In the genomic region with DNA sequence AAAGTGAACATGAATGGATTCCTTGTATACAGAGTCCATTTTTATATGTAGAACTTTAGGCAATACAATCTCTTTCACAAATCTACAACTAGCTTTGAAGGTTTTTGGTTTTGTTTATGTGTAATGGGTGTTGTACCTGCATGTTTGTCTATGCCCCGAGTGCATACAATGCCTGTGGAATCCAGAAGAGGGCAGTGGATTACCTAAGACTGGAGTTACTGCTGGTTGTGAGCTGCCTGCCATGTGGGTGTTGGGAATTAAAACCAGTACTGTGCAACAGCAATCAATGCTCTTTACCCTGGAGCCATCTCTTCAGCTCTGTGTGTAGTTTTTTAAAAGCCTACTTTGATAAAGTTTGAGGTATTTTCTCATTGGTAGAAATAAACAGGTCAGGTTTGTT, we compare ENCODE assay signal across 31 mouse cellular contexts. TPM values are rescaled to one million over a fixed set of nuclear protein-coding genes. Genes with fewer than 3 reads are reported as not detected.
DNase-seq lines count a peak whose midpoint lies in the region; ATAC-seq and TF ChIP-seq lines count a peak whose summit lies in the region.
"Had no signal": no experiment of that assay in that cellular context is flagged by ENCODE, and none has a peak within 500 bp of the region (broad histone marks: within the 10 kb centered on the region; RNA-seq: fewer than 3 reads in every experiment).

No protein-coding gene starts in this region.

- no peak overlapping the region for H3K27ac ChIP-seq in midbrain, postnatal 0 days (ENCODE audit: low read depth, low read length)
- H3K27ac ChIP-seq in midbrain, embryonic 15.5 days, result no peak overlapping the region
- H3K27ac ChIP-seq: gastrocnemius, adult 2 months; heart, embryonic 13.5 days; hindbrain, embryonic 14.5 days had no signal

- H3K4me1 ChIP-seq in midbrain, postnatal 0 days (ENCODE audit: insufficient read depth, low read length), result no peaks in the 10 kb centered on the region
- H3K4me1 ChIP-seq in midbrain, embryonic 15.5 days, result no peaks in the 10 kb centered on the region
- no peaks in the 10 kb centered on the region for H3K4me1 ChIP-seq in E14TG2a.4 (replicated peaks; ENCODE audit: low read depth, low read length)
- H3K4me1 ChIP-seq: heart, embryonic 13.5 days; megakaryocyte, embryonic 14.5 days had no signal

- TF ChIP-seq CTCF in midbrain, postnatal 0 days (IDR thresholded peaks at IDR 0.05), result 0 out of 2 replicates have a peak, but pooled peaks have one; percentile 2
- TF ChIP-seq CTCF in E14TG2a.4 (conservative IDR thresholded peaks at IDR 0.05; ENCODE audit: low read length), result peak; percentile 46

- no peak overlapping the region for H3K4me2 ChIP-seq in midbrain, postnatal 0 days (ENCODE audit: low read depth, low read length, poor library complexity, severe bottlenecking)
- H3K4me2 ChIP-seq in midbrain, embryonic 15.5 days, result no peak overlapping the region
- H3K4me2 ChIP-seq: heart, embryonic 13.5 days; hindbrain, embryonic 14.5 days had no signal

- ATAC-seq in midbrain, postnatal 0 days (ENCODE audit: low FRiP score), result no peak
- no peak for ATAC-seq in midbrain, embryonic 15.5 days (replicated peaks)
- no peak for ATAC-seq in megakaryocyte-erythroid progenitor cell, adult 5-6 weeks (replicated peaks; ENCODE audit: low FRiP score, low TSS enrichment, poor library complexity, severe bottlenecking)
- ATAC-seq: CD4-positive, CD25-positive, alpha-beta regulatory T cell, adult 4 months; liver, postnatal 0 days; Patski had no signal

- no peaks in the 10 kb centered on the region for H3K27me3 ChIP-seq in midbrain, postnatal 0 days (ENCODE audit: insufficient read depth, low read length)
- H3K27me3 ChIP-seq in midbrain, embryonic 15.5 days (replicated peaks), result no peaks in the 10 kb centered on the region
- no peaks in the 10 kb centered on the region for H3K27me3 ChIP-seq in E14TG2a.4 (ENCODE audit: insufficient read depth, low read length)
- H3K27me3 ChIP-seq: heart, embryonic 13.5 days; megakaryocyte, embryonic 14.5 days; Patski had no signal

- peaks cover 23% of the 10 kb centered on the region for H3K9me3 ChIP-seq in midbrain, postnatal 0 days (ENCODE audit: low read length)
- H3K9me3 ChIP-seq in midbrain, embryonic 15.5 days, result peaks cover 43% of the 10 kb centered on the region
- H3K9me3 ChIP-seq in E14TG2a.4 (ENCODE audit: low read length), result no peaks in the 10 kb centered on the region

- no peak overlapping the region for H3K9ac ChIP-seq in midbrain, postnatal 0 days (replicated peaks; ENCODE audit: low read length, poor library complexity, severe bottlenecking)
- no peak overlapping the region for H3K9ac ChIP-seq in midbrain, embryonic 15.5 days
- H3K9ac ChIP-seq: heart, embryonic 13.5 days; hindbrain, embryonic 14.5 days; liver, postnatal 0 days had no signal

- H3K36me3 ChIP-seq in midbrain, postnatal 0 days (ENCODE audit: insufficient read depth, low read length), result peaks cover 91% of the 10 kb centered on the region
- peaks cover 98% of the 10 kb centered on the region for H3K36me3 ChIP-seq in midbrain, embryonic 15.5 days (replicated peaks)
- H3K36me3 ChIP-seq in E14TG2a.4 (ENCODE audit: insufficient read depth, low read length), result peaks cover 56% of the 10 kb centered on the region

- no peak overlapping the region for H3K4me3 ChIP-seq in midbrain, postnatal 0 days (ENCODE audit: low read depth, low read length)
- H3K4me3 ChIP-seq in midbrain, embryonic 15.5 days, result no peak overlapping the region
- H3K4me3 ChIP-seq in E14TG2a.4 (replicated peaks; ENCODE audit: low read length), result no peak overlapping the region
- H3K4me3 ChIP-seq: gastrocnemius, adult 2 months; heart, embryonic 13.5 days; megakaryocyte, embryonic 14.5 days had no signal

- 100% methylated on average over 1 of the region's 1 CpGs for WGBS in midbrain, postnatal 0 days
- WGBS in midbrain, embryonic 15.5 days, result 90% methylated on average over 1 of the region's 1 CpGs

- no peak for DNase-seq in midbrain, postnatal 0 days (ENCODE audit: low spot score)
- DNase-seq in R1 (ENCODE audit: low read depth, low spot score), result peak; percentile 53
- peak; percentile 9 for DNase-seq in induced T-regulatory cell, adult 2 months (ENCODE audit: low read depth)
- DNase-seq in urinary bladder, adult 2 months (ENCODE audit: low spot score), result no peak
- DNase-seq in cerebellum, postnatal 10 days, result no peak
- DNase-seq: cerebellum, postnatal 14 days; embryo, embryonic 11 days; gastrocnemius, adult 2 months; heart, adult 18-20 months; kidney, adult 11 months; left cerebral cortex, postnatal 4 days; liver; liver, postnatal 0 days; lung, postnatal 10 days; right cerebral cortex, postnatal 4 days; thymus, postnatal 36 days had no signal

RNA-seq across cellular contexts. Expression of gene Zfp606, which starts 7.9 kb away (rescaled TPM):
- 27.1 and 33.8 TPM in 2 replicates for total RNA-seq in midbrain, postnatal 0 days (2014; rRNA removed)
- 21.8 and 23.3 TPM in 2 replicates for polyA plus RNA-seq in midbrain, postnatal 0 days (2015; fragmentation: Nextera tagmentation; extraction: Ambion mirVana)
- 45.6 and 48.4 TPM in 2 replicates for polyA plus RNA-seq in midbrain, embryonic 15.5 days (2015; fragmentation: Nextera tagmentation; extraction: Ambion mirVana)
- total RNA-seq in megakaryocyte-erythroid progenitor cell, adult 5-6 weeks (2014; fragmentation: Nextera tagmentation), result 4.5 and 4.7 TPM in 2 replicates
- 8.9 and 10.1 TPM in 2 replicates for total RNA-seq in megakaryocyte-erythroid progenitor cell, adult 5-6 weeks (2017)
- polyA plus RNA-seq in urinary bladder, adult 2 months (2012; rRNA removed), result 7.1 and 8.2 TPM in 2 replicates

RNA-seq across cellular contexts. Expression of gene 2900092C05Rik, which starts 26.4 kb away (rescaled TPM):
- not detected in 2 replicates for total RNA-seq in midbrain, postnatal 0 days (2014; rRNA removed)
- not detected in 2 replicates for polyA plus RNA-seq in midbrain, postnatal 0 days (2015; fragmentation: Nextera tagmentation; extraction: Ambion mirVana)
- not detected in 2 replicates for polyA plus RNA-seq in midbrain, embryonic 15.5 days (2015; fragmentation: Nextera tagmentation; extraction: Ambion mirVana)
- total RNA-seq in megakaryocyte-erythroid progenitor cell, adult 5-6 weeks (2014; fragmentation: Nextera tagmentation), result not detected in 2 replicates
- total RNA-seq in megakaryocyte-erythroid progenitor cell, adult 5-6 weeks (2017), result not detected in 2 replicates
- polyA plus RNA-seq in urinary bladder, adult 2 months (2012; rRNA removed), result not detected in 2 replicates
- total RNA-seq: adrenal gland, postnatal 4 days; gastrocnemius, adult 2 months; heart, adult 18-20 months; heart, postnatal 25 days; layer of hippocampus, adult 18-20 months; left cerebral cortex, postnatal 4 days; monocyte, adult 5-6 weeks had no signal
- polyA plus RNA-seq: CD4-positive, CD25-positive, alpha-beta regulatory T cell, adult 4 months; embryonic facial prominence, embryonic 14.5 days; heart, embryonic 13.5 days; hindbrain, embryonic 14.5 days; kidney, embryonic 16.5 days; liver, postnatal 0 days; neural tube, embryonic 11.5 days had no signal

Comparison
In these comparisons a context has a peak if more than half of its experiments do, and no peak if none do; other contexts are left out.
1. DNase-seq: peak in R1 (single experiment) and induced T-regulatory cell, adult 2 months (single experiment); none in midbrain, postnatal 0 days (single experiment), urinary bladder, adult 2 months (single experiment) and cerebellum, postnatal 10 days (0 of 2).